Mouse (Mus musculus) cerebellum, adult 2 months (tissue): ENCODE data around the gene Atoh8.

Experiments
- CTCF ChIP-seq: fragments of 200-500 bp; IDR thresholded peaks from 2 replicates; pipeline ENCODE4 v1.5.1; 2011; ENCODE audit warnings: low read depth, mild to moderate bottlenecking, control low read depth, low read length, moderate library complexity, borderline replicate concordance; ENCODE audit not compliant: insufficient read depth
- POLR2A ChIP-seq: fragments of 200-500 bp; IDR thresholded peaks from 2 replicates; pipeline ENCODE4 v1.6.1; 2011; ENCODE audit warnings: low read length, control low read depth, borderline replicate concordance; ENCODE audit not compliant: insufficient read depth

- no peak for TF ChIP-seq POLR2A
- TF ChIP-seq CTCF, result no peak
These were observed 6.4 kb upstream of the Atoh8 start for GRCm38 (mm10) chr6:72241843-72242154.
